Mouse (Mus musculus) MEL (cell line): ENCODE data around the gene Tkfc.

Experiments
- CHD1 ChIP-seq: IDR thresholded peaks from 2 replicates; pipeline ENCODE4 v1.6.1; 2012; ENCODE audit warnings: low read depth, mild to moderate bottlenecking, inconsistent platforms, low read length, improper control_type of control experiment
- CTCF ChIP-seq, 3 experiments: IDR thresholded peaks in 2 of 3; conservative IDR thresholded peaks in 1 of 3; 2 replicates each; pipeline ENCODE4 v1.5.1; 2011 to 2012; ENCODE audit warnings: low read length in 3 of 3, low read depth in 2 of 3, mild to moderate bottlenecking in 2 of 3, improper control_type of control experiment in 1 of 3, inconsistent platforms in 1 of 3, mixed read lengths in 1 of 3, moderate library complexity in 1 of 3; ENCODE audit not compliant: control insufficient read depth in 1 of 3, insufficient read depth in 1 of 3, poor library complexity in 1 of 3, severe bottlenecking in 1 of 3
- EP300 ChIP-seq, 2 experiments: IDR thresholded peaks; 2 replicates each; pipeline ENCODE4 v1.6.1; 2011; ENCODE audit warnings: improper control_type of control experiment in 2 of 2, low read length in 2 of 2, low read depth in 1 of 2, mild to moderate bottlenecking in 1 of 2
- JUND ChIP-seq: IDR thresholded peaks from 2 replicates; pipeline ENCODE4 v1.6.1; 2011; ENCODE audit warnings: low read depth, mild to moderate bottlenecking, improper control_type of control experiment, low read length
- MAFK ChIP-seq: IDR thresholded peaks from 2 replicates; pipeline ENCODE4 v1.6.1; 2011; ENCODE audit warnings: low read depth, mild to moderate bottlenecking, low read length, improper control_type of control experiment, borderline replicate concordance
- MXI1 ChIP-seq: IDR thresholded peaks from 2 replicates; pipeline ENCODE4 v1.6.1; 2011; ENCODE audit warnings: mild to moderate bottlenecking, low read depth, low read length, improper control_type of control experiment
- SMC3 ChIP-seq: IDR thresholded peaks from 2 replicates; pipeline ENCODE4 v1.6.1; 2011; ENCODE audit warnings: low read depth, low read length, improper control_type of control experiment
- USF2 ChIP-seq, 2 experiments: IDR thresholded peaks; 2 replicates each; pipeline ENCODE4 v1.6.1; 2011 to 2012; ENCODE audit warnings: improper control_type of control experiment in 2 of 2, low read length in 2 of 2, borderline replicate concordance in 1 of 2, inconsistent platforms in 1 of 2, low read depth in 1 of 2, mild to moderate bottlenecking in 1 of 2; ENCODE audit not compliant: insufficient read depth in 1 of 2
- ZKSCAN1 ChIP-seq: IDR thresholded peaks from 2 replicates; pipeline ENCODE4 v1.6.1; 2012; ENCODE audit warnings: low read depth, mild to moderate bottlenecking, inconsistent platforms, low read length, improper control_type of control experiment, moderate library complexity

DNA sequence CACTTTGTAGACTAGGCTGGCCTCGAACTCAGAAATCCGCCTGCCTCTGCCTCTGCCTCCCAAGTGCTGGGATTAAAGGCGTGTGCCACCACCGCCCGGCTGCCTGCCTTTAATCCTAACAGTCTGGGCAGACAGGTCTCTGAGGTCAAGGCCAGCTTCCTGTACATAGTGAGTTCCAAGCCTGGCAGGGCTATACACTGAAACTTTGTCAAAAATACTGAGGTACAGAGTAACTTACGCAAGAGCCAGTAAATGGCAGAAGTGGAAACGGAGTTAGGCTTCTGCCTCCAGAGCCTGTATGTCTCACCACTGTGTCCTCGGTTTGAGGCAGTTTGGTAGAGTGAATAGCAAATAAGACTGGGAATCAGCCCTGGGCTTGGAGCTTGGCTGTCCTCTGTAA lies 18.2 kb downstream of the Tkfc start:
- no peak for TF ChIP-seq CHD1
- no peak for TF ChIP-seq SMC3
- no peak for TF ChIP-seq CTCF (IDR thresholded peaks at IDR 0.05 in 2 of 3, conservative IDR thresholded peaks at IDR 0.05 in 1 of 3; ENCODE audit: control insufficient read depth in 1 of 3, insufficient read depth in 1 of 3, low read depth in 2 of 3, low read length in 3 of 3, poor library complexity in 1 of 3, severe bottlenecking in 1 of 3)
- TF ChIP-seq EP300 (IDR thresholded peaks at IDR 0.05; ENCODE audit: low read depth in 1 of 2, low read length in 2 of 2): no peak
- TF ChIP-seq JUND: no peak
- no peak for TF ChIP-seq ZKSCAN1
- TF ChIP-seq USF2 (IDR thresholded peaks at IDR 0.05; ENCODE audit: borderline replicate concordance in 1 of 2, insufficient read depth in 1 of 2, low read depth in 1 of 2, low read length in 2 of 2): no peak
- TF ChIP-seq MXI1: no peak
- no peak for TF ChIP-seq MAFK
